Comparison of ENCODE assay signal across 8 mouse cellular contexts in genomic region chr11:4602691-4603441, GRCm38 (mm10). TPM values are rescaled to one million over a fixed set of nuclear protein-coding genes. Genes with fewer than 3 reads are reported as not detected.
A peak's percentile ranks its signal among the peaks of the same experiment; 100 is the strongest.
DNase-seq lines count a peak whose midpoint lies in the region; ATAC-seq and TF ChIP-seq lines count a peak whose summit lies in the region.

No protein-coding gene starts in this region.

- peak; percentile 13 to 37 for DNase-seq in cerebellum, adult 18-20 months
- peak; percentile 22 for DNase-seq in urinary bladder, postnatal 14 days (ENCODE audit: low spot score)
- DNase-seq in urinary bladder, adult 18-20 months (ENCODE audit: low spot score in 2 of 2), result no peak
- DNase-seq in heart, postnatal 14 days, result peak; percentile 39 to 49
- DNase-seq in lung, adult 2 months, result peak; percentile 38
- DNase-seq in frontal cortex, adult 2 months (ENCODE audit: extremely low spot score in 1 of 2, low spot score in 1 of 2), result no peak

- H3K36me3 ChIP-seq in stomach, embryonic 16.5 days (ENCODE audit: control insufficient read depth, insufficient read depth, low read length), result no peaks in the 10 kb centered on the region

- H3K27ac ChIP-seq in stomach, embryonic 16.5 days (ENCODE audit: low read length), result no peak overlapping the region

- peak overlapping the region; percentile 35 for H3K4me2 ChIP-seq in stomach, embryonic 16.5 days (ENCODE audit: low read depth, low read length)

- H3K9me3 ChIP-seq in stomach, embryonic 16.5 days (replicated peaks; ENCODE audit: control insufficient read depth, low read length), result no peaks in the 10 kb centered on the region

- peak overlapping the region; percentile 23; the same call in 1 of the 2 replicates for H3K9ac ChIP-seq in stomach, embryonic 16.5 days (ENCODE audit: low read length)

- WGBS in lung, adult 2 months, result 17% methylated on average over 12 of the region's 12 CpGs
- WGBS in stomach, embryonic 16.5 days, result 23% methylated on average over 12 of the region's 12 CpGs

- 0 out of 2 replicates have a peak, but pooled peaks cover 2% of the 10 kb centered on the region for H3K4me1 ChIP-seq in lung, adult 2 months (ENCODE audit: control insufficient read depth, insufficient read depth, low read length)
- peaks cover 24% of the 10 kb centered on the region for H3K4me1 ChIP-seq in stomach, embryonic 16.5 days (ENCODE audit: control insufficient read depth, insufficient read depth, low read length)

- TF ChIP-seq CTCF in lung, adult 2 months (IDR thresholded peaks at IDR 0.05; ENCODE audit: insufficient read depth, low read length), result no peak

- intact Hi-C loops in heart, postnatal 14 days (cut with DNase I), result no loop called here

- no peak for ATAC-seq in cerebellum, adult (ENCODE audit: insufficient number of reproducible peaks, low FRiP score, low TSS enrichment)
- 0 out of 2 replicates have a peak, but pooled peaks have one; percentile 29 for ATAC-seq in stomach, embryonic 16.5 days (ENCODE audit: insufficient read depth, low FRiP score)

- no peaks in the 10 kb centered on the region for H3K27me3 ChIP-seq in stomach, embryonic 16.5 days (ENCODE audit: control insufficient read depth, insufficient read depth, low read length)

- no peak overlapping the region for H3K4me3 ChIP-seq in lung, adult 2 months (replicated peaks; ENCODE audit: extremely low read depth, low read depth, low read length)
- no peak overlapping the region for H3K4me3 ChIP-seq in stomach, embryonic 16.5 days (replicated peaks; ENCODE audit: low read length)

- TF ChIP-seq POLR2A in lung, adult 2 months (IDR thresholded peaks at IDR 0.05; ENCODE audit: borderline replicate concordance, extremely low read depth, low read depth, low read length), result no peak

RNA-seq across cellular contexts. Expression of gene Mtmr3, which starts 8.2 kb away (rescaled TPM):
- total RNA-seq in heart, postnatal 14 days (2021), result 10 to 100 TPM; 48.7 to 50.7 TPM
- polyA plus RNA-seq in lung, adult 2 months (2012; rRNA removed), result 33.9 and 44.1 TPM in 2 replicates
- polyA plus RNA-seq in stomach, embryonic 16.5 days (2015; fragmentation: Nextera tagmentation; extraction: Ambion mirVana), result 24.0 and 25.8 TPM in 2 replicates
- 38.8 and 45.1 TPM in 2 replicates for polyA plus RNA-seq in frontal cortex, adult 2 months (2012; rRNA removed)

RNA-seq across cellular contexts. Expression of gene Gm11032, which starts 17.0 kb away (rescaled TPM):
- total RNA-seq in heart, postnatal 14 days (2021), result not detected
- polyA plus RNA-seq in lung, adult 2 months (2012; rRNA removed), result not detected in 2 replicates
- not detected in 2 replicates for polyA plus RNA-seq in stomach, embryonic 16.5 days (2015; fragmentation: Nextera tagmentation; extraction: Ambion mirVana)
- not detected in 2 replicates for polyA plus RNA-seq in frontal cortex, adult 2 months (2012; rRNA removed)

RNA-seq across cellular contexts. Expression of gene Ascc2, which starts 34.7 kb away (rescaled TPM):
- total RNA-seq in heart, postnatal 14 days (2021), result 10 to 100 TPM; 14.1 to 14.9 TPM
- polyA plus RNA-seq in lung, adult 2 months (2012; rRNA removed), result 23.5 and 34.0 TPM in 2 replicates
- 34.2 and 37.1 TPM in 2 replicates for polyA plus RNA-seq in stomach, embryonic 16.5 days (2015; fragmentation: Nextera tagmentation; extraction: Ambion mirVana)
- polyA plus RNA-seq in frontal cortex, adult 2 months (2012; rRNA removed), result 21.4 and 22.5 TPM in 2 replicates

Comparison
In these comparisons a context has a peak if more than half of its experiments do, and no peak if none do; other contexts are left out.
1. DNase-seq: peak in cerebellum, adult 18-20 months (2 of 2), urinary bladder, postnatal 14 days (single experiment), heart, postnatal 14 days (2 of 2) and lung, adult 2 months (single experiment); none in urinary bladder, adult 18-20 months (0 of 2) and frontal cortex, adult 2 months (0 of 2).